Mouse (Mus musculus) C3H10T1/2 (cell line): Measurements from ENCODE around the gene Plscr1. TPM values are rescaled to one million over a fixed set of nuclear protein-coding genes. Genes with fewer than 3 reads are reported as not detected.

ENCODE experiments used
- polyA plus RNA-seq, 2 experiments: library from polyadenylated mRNA; unstranded; fragments of >200 nt; fragmentation: generic; extraction: Trizol; gene quantifications; one replicate each; pipeline ENCODE4 v1.2.1; 2012; ENCODE audit warnings: missing spikeins in 2 of 2

Gene Plscr1
- polyA plus RNA-seq: 10 to 100 TPM in 1 of 2 experiments, 1 to 10 TPM in 1; 5.2 to 24.7 TPM

DNA sequence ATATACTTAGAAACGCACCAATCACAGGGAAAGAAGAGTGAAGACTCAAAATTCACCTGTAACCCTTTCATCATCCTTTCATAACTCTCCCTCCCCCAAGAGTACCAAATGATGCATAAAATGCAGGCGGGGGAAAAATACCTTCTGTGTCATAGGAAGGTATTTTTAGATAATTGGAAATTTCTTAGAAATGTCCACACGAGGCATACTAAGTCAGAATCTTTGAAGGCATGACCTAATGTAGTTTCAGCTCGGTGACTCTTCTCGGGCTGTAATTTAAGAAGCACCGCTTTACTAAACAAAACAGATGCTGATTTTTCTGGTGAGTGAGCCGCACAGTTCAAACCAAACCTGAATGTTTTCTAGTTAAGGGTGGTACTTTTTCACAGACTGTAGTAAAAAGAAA, at the start of gene Plscr1:
Plscr1 (plus strand) TSS at position 304 of the 406 bp plus-strand sequence.

DNA sequence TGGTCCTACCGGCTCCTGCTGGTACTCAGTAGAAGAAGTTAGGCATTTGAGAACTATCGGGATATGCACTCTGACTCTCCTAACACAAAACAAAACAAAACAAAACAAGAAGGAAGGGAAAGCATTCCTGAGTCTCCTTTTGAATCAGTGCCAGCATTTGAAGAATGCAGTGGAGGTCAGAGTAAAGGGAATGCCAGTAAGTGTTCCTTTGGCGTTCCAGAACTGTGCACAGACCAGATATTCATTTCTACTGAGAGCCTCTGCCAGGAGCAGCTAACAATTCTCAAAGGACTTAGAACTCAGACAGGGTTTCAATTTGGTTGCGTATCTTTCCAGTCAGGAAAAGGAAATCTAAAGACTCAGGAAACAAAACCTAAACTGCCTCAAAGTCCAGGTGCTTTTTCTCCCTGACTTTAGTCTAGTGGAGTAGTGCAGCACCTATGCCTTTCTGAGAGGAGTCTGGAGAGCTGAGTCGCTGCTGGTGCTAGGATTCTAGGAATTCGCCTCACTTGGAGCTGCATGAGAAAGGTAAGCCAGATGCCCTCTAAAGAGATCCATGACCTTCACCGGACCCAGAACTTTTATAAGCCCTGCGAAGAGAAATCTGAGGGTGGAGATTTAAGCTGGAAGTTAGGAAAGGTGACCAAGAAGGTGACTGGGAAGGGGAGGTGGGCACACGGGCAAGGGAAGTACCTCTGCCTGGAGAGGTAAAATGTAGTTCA, 26.1 kb downstream of the Plscr1 start, which contains the start of gene Plscr2:
Plscr2 (plus strand) TSS at position 117 of the 722 bp plus-strand sequence.

DNA sequence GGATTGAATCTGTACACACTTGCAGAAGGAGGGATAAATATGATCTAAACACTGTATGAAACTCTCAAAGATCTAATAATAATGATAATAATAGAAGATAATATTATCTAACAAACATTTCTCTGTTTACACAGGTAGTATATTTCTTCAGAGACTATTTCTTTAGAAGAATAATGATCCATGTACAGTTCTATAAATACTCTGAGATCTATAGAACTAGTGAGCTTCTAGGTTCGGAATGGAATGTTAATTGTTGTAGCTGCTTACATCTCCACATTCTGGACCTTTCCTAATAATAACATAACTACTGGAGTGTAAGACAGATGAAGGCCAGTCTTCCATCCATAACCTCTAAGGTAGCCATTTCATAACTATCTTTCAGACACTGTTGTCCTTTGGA, 59.5 kb downstream of the Plscr1 start, which contains the start of gene 1700057G04Rik:
1700057G04Rik (plus strand) TSS at position 301 of the 400 bp plus-strand sequence.

Other genes with a start within 250 kb of the Plscr1 start
- gene Plscr5, start 56.8 kb upstream of the Plscr1 start, polyA plus RNA-seq: not detected
- gene Plscr2, start 25.9 kb downstream of the Plscr1 start, polyA plus RNA-seq: 1 to 10 TPM in 1 of 2 experiments, under 1 TPM in 1; 0.32 to 8.9 TPM
- gene 1700057G04Rik, start 59.6 kb downstream of the Plscr1 start, polyA plus RNA-seq: under 1 TPM in 1 of 2 experiments, not detected in 1; 0.12 TPM
- gene Plscr4, start 207.6 kb downstream of the Plscr1 start, polyA plus RNA-seq: 1 to 10 TPM in 1 of 2 experiments, under 1 TPM in 1; 0.15 to 3.1 TPM